Mouse (Mus musculus): ENCODE measurements around the gene Sept10. TPM values are rescaled to one million over a fixed set of nuclear protein-coding genes. Genes with fewer than 3 reads are reported as not detected.

The Sept10 gene
- 19.1 and 21.5 TPM in 2 replicates for polyA plus RNA-seq (2015; fragmentation: Nextera tagmentation; extraction: Ambion mirVana)

DNA sequence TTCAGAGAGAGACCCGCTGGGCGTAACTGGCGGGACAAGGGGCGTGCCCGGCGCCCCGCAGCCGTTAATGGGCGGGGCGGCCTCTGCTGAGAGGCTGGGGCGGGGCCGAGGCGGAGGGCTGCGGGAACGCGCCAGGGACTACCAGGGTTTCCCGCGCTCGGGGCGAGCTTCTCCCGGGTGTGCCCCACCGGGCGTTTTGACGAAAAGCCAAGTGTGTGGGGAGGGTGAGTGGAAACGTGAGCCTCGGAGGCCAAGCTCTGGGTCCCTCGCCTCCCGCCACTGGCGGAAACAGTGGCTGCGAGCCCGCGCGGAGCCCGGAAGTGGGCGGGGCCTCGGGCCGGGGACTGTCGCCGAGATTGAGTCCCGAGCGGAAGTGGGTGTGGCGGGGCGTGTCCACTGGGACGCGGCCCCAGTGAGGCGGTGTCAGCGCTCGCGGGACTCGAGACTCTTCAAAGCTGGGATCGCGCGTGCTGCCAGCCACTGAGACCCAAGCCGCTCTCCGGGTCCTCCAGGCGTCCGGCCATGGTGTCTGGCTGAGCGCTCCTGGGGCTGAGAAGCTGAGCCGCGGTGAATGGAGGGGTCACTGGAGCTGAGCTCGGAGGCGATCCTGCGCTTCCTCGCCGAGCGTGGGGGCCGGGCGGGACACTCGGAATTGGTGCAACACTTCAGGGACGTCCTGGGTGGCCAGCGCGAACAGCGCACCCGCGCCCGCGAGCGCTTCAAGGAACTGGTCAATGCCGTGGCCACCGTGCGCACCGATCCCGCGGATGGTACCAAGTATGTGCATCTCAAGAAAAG is at the start of gene Sept10, which contains the start of gene Sowahc:
Sept10 (minus strand) TSS at position 375 of the 798 bp plus-strand sequence.
Sowahc (plus strand) TSS at position 481 of the 798 bp plus-strand sequence.
- Histone ChIP-seq H3K9me3 (no peaks in the 10 kb centered on the region), H3K27me3 (no peaks in the 10 kb centered on the region), H3K9ac (peak within 1 kb of the TSS; percentile 92), H3K4me2 (peak within 1 kb of the TSS; percentile 100), H3K36me3 (no peaks in the 10 kb centered on the region), H3K27ac (replicated peaks) (peak within 1 kb of the TSS; percentile 96), H3K4me3 (peak within 1 kb of the TSS; percentile 86), H3K4me1 (replicated peaks) (peaks cover 41% of the 10 kb centered on the region)
- ATAC-seq (ENCODE audit: low read depth) = peak; percentile 97
- WGBS = under 1% methylated on average over 84 of the region's 84 CpGs

DNA sequence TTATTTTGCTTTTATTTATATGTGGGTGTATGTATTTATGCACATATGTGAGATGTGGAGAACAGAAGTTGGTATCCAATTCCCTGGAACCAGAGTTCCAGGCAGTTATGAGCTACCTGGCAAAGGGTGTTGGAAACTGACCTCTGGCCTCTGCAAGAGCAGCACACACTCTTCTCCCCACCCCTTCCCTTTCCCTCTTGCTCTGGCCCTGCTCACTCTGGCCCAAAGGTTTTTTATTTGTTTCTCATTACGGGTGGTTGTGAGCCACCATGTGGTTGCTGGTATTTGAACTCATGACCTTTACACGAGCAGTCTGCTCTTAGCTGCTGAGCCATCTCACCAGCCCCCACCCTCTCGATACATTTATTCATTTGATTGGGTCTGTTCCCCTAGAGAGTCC is 47.1 kb upstream of the Sept10 start:
- Histone ChIP-seq H3K9me3 (no peaks in the 10 kb centered on the region), H3K4me1 (replicated peaks) (no peaks in the 10 kb centered on the region), H3K4me2 (no peak overlapping the region), H3K4me3 (no peak overlapping the region), H3K27ac (replicated peaks) (no peak overlapping the region), H3K36me3 (no peaks in the 10 kb centered on the region), H3K27me3 (no peaks in the 10 kb centered on the region), H3K9ac (no peak overlapping the region)
- 29% methylated on average over 3 of the region's 3 CpGs for WGBS
- no peak for ATAC-seq (ENCODE audit: low read depth)

DNA sequence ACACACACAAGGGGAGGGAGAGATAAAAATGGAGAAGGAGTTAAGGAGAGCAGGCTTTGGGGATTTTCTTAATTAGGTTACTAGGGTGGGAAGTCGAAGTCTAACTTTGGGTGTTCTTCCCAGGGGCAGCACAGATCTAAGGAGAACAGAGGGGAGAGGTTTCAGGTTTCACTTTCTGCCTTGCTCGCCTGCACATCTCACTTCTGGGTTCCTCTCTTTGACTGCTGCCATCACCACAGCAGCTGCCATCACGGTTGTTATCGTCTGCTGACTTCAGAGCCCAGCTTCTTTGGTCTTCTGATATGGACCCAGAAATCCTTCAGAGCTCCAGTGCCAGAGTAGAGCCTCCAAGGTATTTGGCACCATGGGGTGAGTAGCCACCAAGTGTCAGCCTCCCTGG is 46.5 kb upstream of the Sept10 start:
- no peak overlapping the region for H3K4me3 ChIP-seq
- no peaks in the 10 kb centered on the region for H3K27me3 ChIP-seq
- H3K4me2 ChIP-seq = no peak overlapping the region
- H3K27ac ChIP-seq (replicated peaks) = no peak overlapping the region
- 57% methylated on average over 4 of the region's 4 CpGs for WGBS
- ATAC-seq (ENCODE audit: low read depth) = no peak
- H3K9ac ChIP-seq = no peak overlapping the region
- H3K9me3 ChIP-seq = no peaks in the 10 kb centered on the region
- no peaks in the 10 kb centered on the region for H3K4me1 ChIP-seq (replicated peaks)
- no peaks in the 10 kb centered on the region for H3K36me3 ChIP-seq

DNA sequence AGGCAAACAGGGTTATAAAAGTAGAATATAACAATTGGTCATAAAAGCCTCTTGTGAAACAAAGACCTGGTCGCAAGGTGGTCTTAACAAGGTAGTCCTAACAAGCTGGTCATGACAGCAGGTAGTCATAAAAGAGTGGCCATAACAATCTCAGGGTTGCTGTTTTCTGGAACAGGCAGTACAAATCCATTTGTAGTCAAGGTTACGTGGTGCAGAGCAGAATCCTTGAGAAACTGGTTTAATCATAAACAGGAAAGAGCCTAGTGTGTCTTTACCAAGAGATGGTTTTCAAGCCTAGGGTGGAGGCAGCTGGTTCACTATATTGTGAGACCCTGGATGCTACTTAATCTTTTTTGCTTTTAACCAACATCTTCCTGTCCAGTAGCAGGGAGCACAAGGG is 45.6 kb upstream of the Sept10 start:
- Histone ChIP-seq H3K4me2 (no peak overlapping the region), H3K4me1 (replicated peaks) (0 out of 2 replicates have a peak, but pooled peaks cover under 1% of the 10 kb centered on the region), H3K27me3 (no peaks in the 10 kb centered on the region), H3K27ac (replicated peaks) (no peak overlapping the region), H3K9me3 (no peaks in the 10 kb centered on the region), H3K36me3 (no peaks in the 10 kb centered on the region), H3K4me3 (no peak overlapping the region), H3K9ac (no peak overlapping the region)
- WGBS = 78% methylated on average over 2 of the region's 2 CpGs
- no peak for ATAC-seq (ENCODE audit: low read depth)

DNA sequence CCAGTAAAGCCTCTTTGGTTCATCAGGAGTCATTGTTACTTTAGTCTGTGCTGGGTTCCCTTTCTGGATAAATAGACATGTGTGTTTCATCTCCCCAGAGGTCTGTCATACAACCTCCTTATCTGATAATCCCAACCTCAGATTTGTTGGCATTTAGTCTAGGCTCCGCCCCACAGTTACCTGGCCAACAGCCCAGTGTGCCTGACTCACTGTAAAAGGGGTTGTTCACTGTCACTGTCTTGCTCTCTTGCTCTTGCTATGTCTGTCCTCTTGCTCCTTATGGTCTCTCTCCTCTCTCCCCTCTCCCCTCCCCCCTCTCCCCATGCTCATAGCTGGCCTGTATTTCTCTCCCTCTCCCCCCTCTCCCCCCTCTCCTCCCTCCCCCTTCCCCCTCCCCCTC is 44.5 kb upstream of the Sept10 start:
- Histone ChIP-seq H3K27ac (replicated peaks) (no peak overlapping the region), H3K4me1 (replicated peaks) (0 out of 2 replicates have a peak, but pooled peaks cover 4% of the 10 kb centered on the region), H3K4me3 (no peak overlapping the region), H3K9me3 (no peaks in the 10 kb centered on the region), H3K9ac (no peak overlapping the region), H3K27me3 (no peaks in the 10 kb centered on the region), H3K4me2 (no peak overlapping the region), H3K36me3 (no peaks in the 10 kb centered on the region)
- no peak for ATAC-seq (ENCODE audit: low read depth)
- 90% methylated on average over 1 of the region's 1 CpGs for WGBS

DNA sequence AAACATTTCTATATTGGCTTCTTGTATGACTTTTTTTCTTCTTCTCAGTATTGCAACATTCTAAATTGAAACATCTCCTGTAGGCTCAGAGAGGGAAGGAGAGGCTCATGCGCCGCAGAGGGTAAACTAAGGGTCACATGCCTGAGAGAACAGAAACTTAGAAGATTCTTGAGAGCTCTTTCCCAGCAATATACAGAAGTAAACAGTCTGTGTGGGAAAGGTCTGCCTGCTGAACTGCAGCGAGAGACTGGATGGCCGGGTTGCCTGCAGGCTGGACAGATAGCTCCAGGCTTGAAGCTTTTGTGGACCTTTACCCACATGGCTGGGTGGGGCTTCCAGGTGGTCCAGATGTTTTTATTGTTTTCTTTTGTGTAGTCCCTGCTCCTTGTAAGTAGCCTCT is 44.0 kb upstream of the Sept10 start:
- Histone ChIP-seq H3K9ac (no peak overlapping the region), H3K9me3 (no peaks in the 10 kb centered on the region), H3K4me2 (no peak overlapping the region), H3K36me3 (no peaks in the 10 kb centered on the region), H3K4me3 (no peak overlapping the region), H3K27ac (replicated peaks) (no peak overlapping the region), H3K4me1 (replicated peaks) (0 out of 2 replicates have a peak, but pooled peaks cover 4% of the 10 kb centered on the region), H3K27me3 (no peaks in the 10 kb centered on the region)
- WGBS = 75% methylated on average over 4 of the region's 4 CpGs
- no peak for ATAC-seq (ENCODE audit: low read depth)

DNA sequence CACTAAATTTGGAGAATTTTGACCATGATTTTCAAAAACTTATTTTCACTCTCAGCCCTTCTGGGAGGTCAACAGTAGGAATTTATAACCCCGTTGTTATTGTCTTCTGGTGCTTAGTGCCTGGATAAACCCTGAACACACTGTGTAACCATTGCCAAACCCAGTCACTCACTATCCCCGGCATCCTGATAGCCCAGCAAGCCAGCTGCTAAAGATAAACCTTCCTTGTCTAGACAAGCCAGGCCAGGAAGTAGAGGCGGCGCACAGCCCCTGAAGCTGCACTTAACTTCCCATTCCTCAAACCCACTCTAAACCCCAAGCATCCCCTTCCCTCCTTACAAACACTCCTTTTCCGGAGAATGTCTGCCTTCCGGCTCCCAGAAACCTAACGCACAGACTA is 43.4 kb upstream of the Sept10 start:
- Histone ChIP-seq H3K36me3 (no peaks in the 10 kb centered on the region), H3K4me3 (no peak overlapping the region), H3K4me1 (replicated peaks) (0 out of 2 replicates have a peak, but pooled peaks cover 4% of the 10 kb centered on the region), H3K4me2 (no peak overlapping the region), H3K9ac (no peak overlapping the region), H3K9me3 (no peaks in the 10 kb centered on the region), H3K27me3 (no peaks in the 10 kb centered on the region), H3K27ac (replicated peaks) (no peak overlapping the region)
- no peak for ATAC-seq (ENCODE audit: low read depth)
- WGBS = 79% methylated on average over 7 of the region's 7 CpGs

DNA sequence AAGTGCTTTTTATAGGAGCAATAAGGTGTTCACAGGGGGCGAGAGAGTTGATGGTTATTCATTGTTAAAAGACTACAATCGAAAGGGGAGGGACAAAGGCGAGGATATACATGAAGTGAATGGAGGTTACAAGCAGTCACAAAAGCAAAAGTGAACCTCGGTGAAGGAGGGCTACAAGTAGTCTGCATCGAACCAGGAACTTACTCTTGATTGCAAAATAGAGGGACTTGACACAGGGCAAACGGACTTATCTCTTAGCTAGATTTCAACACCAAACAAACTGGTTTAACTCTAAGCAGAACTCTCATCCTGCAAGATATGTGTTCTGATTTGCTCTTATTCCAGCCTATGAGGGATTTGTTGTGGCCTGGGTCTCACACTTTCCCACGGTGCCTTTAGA is 41.3 kb upstream of the Sept10 start:
- Histone ChIP-seq H3K4me3 (no peak overlapping the region), H3K9me3 (no peaks in the 10 kb centered on the region), H3K36me3 (no peaks in the 10 kb centered on the region), H3K9ac (no peak overlapping the region), H3K27ac (replicated peaks) (no peak overlapping the region), H3K27me3 (no peaks in the 10 kb centered on the region), H3K4me1 (replicated peaks) (0 out of 2 replicates have a peak, but pooled peaks cover 4% of the 10 kb centered on the region), H3K4me2 (no peak overlapping the region)
- no peak for ATAC-seq (ENCODE audit: low read depth)
- 26% methylated on average over 7 of the region's 7 CpGs for WGBS

DNA sequence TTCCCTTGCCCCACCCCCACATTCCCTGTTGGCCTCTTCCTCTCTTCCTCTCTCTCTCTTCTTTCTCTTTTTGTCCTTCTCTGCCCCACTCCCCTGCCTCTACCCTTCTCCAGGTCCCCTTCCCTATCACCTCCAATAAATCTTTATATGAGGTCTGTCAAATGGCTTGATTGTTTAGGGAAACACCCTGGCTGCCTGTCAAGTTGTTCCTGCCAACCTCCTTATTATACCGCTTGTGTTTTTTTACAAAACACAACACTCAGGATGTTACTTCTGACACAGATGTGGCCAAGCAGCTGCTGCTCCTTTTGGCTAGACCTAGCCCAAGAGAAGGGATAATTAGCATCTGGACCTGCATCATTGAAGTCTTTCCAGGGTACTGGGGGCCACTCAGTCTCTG is 40.4 kb upstream of the Sept10 start:
- WGBS = 84% methylated on average over 1 of the region's 1 CpGs
- H3K27me3 ChIP-seq = no peaks in the 10 kb centered on the region
- no peaks in the 10 kb centered on the region for H3K36me3 ChIP-seq
- 0 out of 2 replicates have a peak, but pooled peaks cover 4% of the 10 kb centered on the region for H3K4me1 ChIP-seq (replicated peaks)
- H3K4me3 ChIP-seq = no peak overlapping the region
- H3K9me3 ChIP-seq = no peaks in the 10 kb centered on the region
- no peak overlapping the region for H3K27ac ChIP-seq (replicated peaks)
- no peak for ATAC-seq (ENCODE audit: low read depth)
- H3K9ac ChIP-seq = no peak overlapping the region
- no peak overlapping the region for H3K4me2 ChIP-seq

DNA sequence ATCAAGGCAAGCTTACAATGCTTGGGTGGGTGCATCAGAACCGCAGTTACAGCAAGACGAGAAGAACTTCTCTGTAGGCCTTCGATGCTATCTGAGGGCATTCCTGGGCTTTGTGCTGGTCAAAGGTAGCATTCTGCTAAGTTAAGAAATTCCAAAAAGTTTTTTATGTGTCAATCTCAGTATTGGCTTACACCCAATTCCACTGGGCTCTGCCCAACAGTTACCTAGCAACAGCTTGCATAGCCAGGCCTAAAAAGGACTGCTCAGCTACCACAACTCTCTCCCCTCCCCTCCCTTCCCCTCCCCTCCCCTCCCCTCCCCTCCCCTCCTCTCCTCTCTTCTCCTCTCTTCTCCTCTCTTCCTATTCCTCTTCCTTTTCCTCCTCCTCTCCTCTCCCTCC is 40.0 kb upstream of the Sept10 start:
- Histone ChIP-seq H3K4me2 (no peak overlapping the region), H3K27ac (replicated peaks) (no peak overlapping the region), H3K9me3 (no peaks in the 10 kb centered on the region), H3K27me3 (no peaks in the 10 kb centered on the region), H3K9ac (no peak overlapping the region), H3K36me3 (no peaks in the 10 kb centered on the region), H3K4me1 (replicated peaks) (0 out of 2 replicates have a peak, but pooled peaks cover 4% of the 10 kb centered on the region), H3K4me3 (no peak overlapping the region)
- WGBS = 35% methylated on average over 3 of the region's 3 CpGs
- ATAC-seq (ENCODE audit: low read depth) = no peak

DNA sequence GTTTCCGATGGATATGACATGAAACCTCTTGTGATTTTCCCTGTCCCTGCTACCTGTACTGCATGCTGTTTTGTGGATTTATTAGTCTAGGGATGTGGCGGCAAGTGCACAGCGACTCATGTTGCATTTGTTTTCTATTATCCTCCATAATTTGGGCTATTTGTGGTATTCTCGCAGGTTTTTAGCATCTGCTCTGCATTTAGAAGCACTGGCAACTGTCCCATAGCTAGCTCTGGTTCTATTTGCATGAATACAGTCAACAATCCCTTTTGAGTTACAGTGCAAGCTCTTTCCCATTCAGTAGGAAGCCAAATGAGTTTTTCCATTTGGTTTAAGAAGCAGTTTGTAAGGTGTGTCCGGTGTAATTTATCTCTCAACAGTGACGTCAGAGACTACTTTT is 37.9 kb upstream of the Sept10 start:
- H3K27ac ChIP-seq (replicated peaks) = no peak overlapping the region
- no peaks in the 10 kb centered on the region for H3K36me3 ChIP-seq
- 87% methylated on average over 6 of the region's 6 CpGs for WGBS
- H3K4me3 ChIP-seq = no peak overlapping the region
- H3K4me1 ChIP-seq (replicated peaks) = 0 out of 2 replicates have a peak, but pooled peaks cover 4% of the 10 kb centered on the region
- no peaks in the 10 kb centered on the region for H3K27me3 ChIP-seq
- H3K4me2 ChIP-seq = no peak overlapping the region
- no peaks in the 10 kb centered on the region for H3K9me3 ChIP-seq
- no peak overlapping the region for H3K9ac ChIP-seq
- no peak for ATAC-seq (ENCODE audit: low read depth)

DNA sequence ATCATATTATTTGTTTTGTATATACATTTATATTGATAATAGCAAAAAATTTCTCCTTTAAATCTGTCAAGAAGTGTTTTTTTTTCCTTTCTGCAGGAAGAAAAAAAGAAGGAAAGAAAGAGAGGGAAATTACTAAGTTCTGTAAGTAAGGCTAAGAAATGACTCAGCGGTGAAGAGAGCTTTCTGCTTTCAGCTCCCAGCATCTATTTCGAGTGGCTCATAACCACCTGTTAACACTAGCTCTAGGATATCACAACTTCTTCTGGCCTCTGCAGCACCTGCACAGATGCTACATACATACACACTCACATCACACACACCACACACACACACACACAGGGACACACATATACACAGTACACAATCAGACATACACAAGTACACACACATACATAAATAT is 34.9 kb upstream of the Sept10 start:
- no peaks in the 10 kb centered on the region for H3K27me3 ChIP-seq
- no peaks in the 10 kb centered on the region for H3K9me3 ChIP-seq
- WGBS = 88% methylated on average over 2 of the region's 2 CpGs
- H3K4me2 ChIP-seq = no peak overlapping the region
- no peaks in the 10 kb centered on the region for H3K4me1 ChIP-seq (replicated peaks)
- no peaks in the 10 kb centered on the region for H3K36me3 ChIP-seq
- H3K27ac ChIP-seq (replicated peaks) = no peak overlapping the region
- no peak overlapping the region for H3K4me3 ChIP-seq
- no peak for ATAC-seq (ENCODE audit: low read depth)
- no peak overlapping the region for H3K9ac ChIP-seq
